Mouse (Mus musculus) limb, embryonic 14.5 days (tissue): Measurements from ENCODE around the gene Grk4. TPM values are rescaled to one million over a fixed set of nuclear protein-coding genes. Genes with fewer than 3 reads are reported as not detected.

ENCODE experiments used
- ATAC-seq: fragments of 200-750 bp; cut with Nextera tagmentation; 2 replicates; pipeline ENCODE4 v1.8.0; 2017; ENCODE audit warnings: low read depth, moderate number of reproducible peaks, moderate TSS enrichment; ENCODE audit not compliant: low FRiP score
- DNase-seq: peaks from one replicate; pipeline ENCODE4 v3.0.0-alpha.2; 2015; ENCODE audit warnings: low spot score
- H3K27ac ChIP-seq: fragments of 300-500 bp; sonication (generic); replicated peaks from 2 replicates; pipeline ENCODE4 v1.5.1; 2014; ENCODE audit warnings: low read depth, mild to moderate bottlenecking, low read length, moderate library complexity, mixed read lengths
- H3K27me3 ChIP-seq: fragments of 300-500 bp; sonication (generic); 2 replicates; pipeline ENCODE4 v1.6.1; 2014; ENCODE audit warnings: low read length, mixed read lengths; ENCODE audit not compliant: control insufficient read depth, insufficient read depth
- H3K36me3 ChIP-seq: fragments of 300-500 bp; sonication (generic); 2 replicates; pipeline ENCODE4 v1.6.1; 2014; ENCODE audit warnings: mild to moderate bottlenecking, low read length, moderate library complexity, mixed read lengths; ENCODE audit not compliant: control insufficient read depth, insufficient read depth
- H3K4me1 ChIP-seq: fragments of 300-500 bp; sonication (generic); 2 replicates; pipeline ENCODE4 v1.6.1; 2014; ENCODE audit warnings: antibody characterized with exemption, low read length, mixed read lengths; ENCODE audit not compliant: control insufficient read depth, insufficient read depth
- H3K4me2 ChIP-seq: fragments of 300-500 bp; sonication (generic); replicated peaks from 2 replicates; pipeline ENCODE4 v1.6.1; 2014; ENCODE audit warnings: low read depth, mild to moderate bottlenecking, low read length, moderate library complexity; ENCODE audit not compliant: severe bottlenecking
- H3K4me3 ChIP-seq: fragments of 300-500 bp; sonication (generic); replicated peaks from 2 replicates; pipeline ENCODE4 v1.5.1; 2014; ENCODE audit warnings: low read length
- H3K9ac ChIP-seq: fragments of 300-500 bp; sonication (generic); 2 replicates; pipeline ENCODE4 v1.6.1; 2014; ENCODE audit warnings: mild to moderate bottlenecking, low read depth, low read length, moderate library complexity; ENCODE audit not compliant: severe bottlenecking
- H3K9me3 ChIP-seq: fragments of 300-500 bp; sonication (generic); 2 replicates; pipeline ENCODE4 v1.6.1; 2016; ENCODE audit warnings: low read length; ENCODE audit not compliant: control insufficient read depth
- POLR2A ChIP-seq: fragments of 200-500 bp; IDR thresholded peaks from 2 replicates; pipeline ENCODE4 v1.8.0; 2012; ENCODE audit warnings: inconsistent platforms, mild to moderate bottlenecking, moderate library complexity, borderline replicate concordance; ENCODE audit not compliant: insufficient read depth, insufficient read length; ENCODE audit errors: extremely low read depth
- WGBS: fragments of 180-500 bp; shearing (Covaris S2); extraction: QIAGEN DNeasy Blood & Tissue Kit; methylation state at CpG from one replicate; pipeline ENCODE4 v1.1.7; 2014; 5-methylcytosine and 5-hydroxymethylcytosine counted together
- polyA plus RNA-seq, 2 experiments: library from polyadenylated mRNA; depleted of rRNA in 1 of 2; stranded (reverse) in 1 of 2; unstranded in 1 of 2; fragments of >200 nt; fragmentation: Nextera tagmentation in 1 of 2; extraction: Ambion mirVana in 1 of 2; gene quantifications; 2 replicates each; pipeline versions ENCODE4 v1.2.1 to v1.2.3; 2012 to 2014

The Grk4 gene
- polyA plus RNA-seq, 2 experiments = 4.4 to 5.0 TPM

DNA sequence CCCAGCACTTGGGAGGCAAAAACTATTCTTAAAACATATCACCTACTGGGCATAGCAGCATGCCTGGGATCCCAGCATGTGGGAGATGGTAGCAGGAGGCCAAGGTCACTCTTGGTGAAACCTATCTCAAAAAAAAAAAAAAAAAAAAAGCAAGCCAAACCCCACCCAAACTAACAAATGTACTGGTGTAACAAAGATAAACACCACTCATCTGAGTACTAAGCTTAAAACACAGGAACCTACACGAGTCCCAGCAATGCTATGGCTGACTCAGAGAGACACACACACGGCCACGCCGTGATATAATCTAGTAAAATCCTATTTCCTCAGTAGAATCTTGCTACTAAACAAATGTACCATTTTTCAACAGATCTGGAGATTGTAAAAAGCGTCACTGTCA is 7.2 kb upstream of the Grk4 start:
- ATAC-seq = no peak
- 94% methylated on average over 5 of the region's 5 CpGs for WGBS
- Histone ChIP-seq H3K36me3 (peaks cover 91% of the 10 kb centered on the region), H3K9ac (no peak overlapping the region), H3K4me1 (no peaks in the 10 kb centered on the region), H3K9me3 (no peaks in the 10 kb centered on the region), H3K27ac (no peak overlapping the region), H3K27me3 (no peaks in the 10 kb centered on the region), H3K4me2 (no peak overlapping the region), H3K4me3 (no peak overlapping the region)
- DNase-seq = no peak
- TF ChIP-seq POLR2A = no peak

DNA sequence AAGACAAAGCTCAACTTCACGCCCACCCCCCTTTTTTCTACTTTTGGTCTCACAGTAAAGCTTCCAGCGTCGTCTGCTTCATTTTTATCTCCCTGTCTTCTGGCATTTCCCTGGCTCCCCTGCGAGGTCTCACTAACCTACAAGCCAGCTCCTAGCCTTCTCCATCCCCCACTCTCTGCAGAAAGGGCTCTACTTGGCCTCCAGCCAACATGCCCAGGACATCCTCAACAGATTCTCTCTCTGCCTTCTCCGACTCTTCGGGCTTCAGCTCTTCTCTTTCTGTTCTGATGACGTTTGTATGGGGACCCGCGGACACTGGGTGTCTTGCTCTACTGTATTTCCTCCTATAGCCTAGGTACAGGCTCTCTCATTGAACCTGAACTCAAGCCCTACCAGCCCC is 5.3 kb upstream of the Grk4 start:
- Histone ChIP-seq H3K4me1 (peaks cover 6% of the 10 kb centered on the region), H3K9ac (no peak overlapping the region), H3K27me3 (no peaks in the 10 kb centered on the region), H3K9me3 (no peaks in the 10 kb centered on the region), H3K4me3 (no peak overlapping the region), H3K4me2 (no peak overlapping the region), H3K36me3 (peaks cover 76% of the 10 kb centered on the region), H3K27ac (no peak overlapping the region)
- WGBS = 86% methylated on average over 9 of the region's 9 CpGs
- DNase-seq (no peak), ATAC-seq (no peak)
- no peak for TF ChIP-seq POLR2A

DNA sequence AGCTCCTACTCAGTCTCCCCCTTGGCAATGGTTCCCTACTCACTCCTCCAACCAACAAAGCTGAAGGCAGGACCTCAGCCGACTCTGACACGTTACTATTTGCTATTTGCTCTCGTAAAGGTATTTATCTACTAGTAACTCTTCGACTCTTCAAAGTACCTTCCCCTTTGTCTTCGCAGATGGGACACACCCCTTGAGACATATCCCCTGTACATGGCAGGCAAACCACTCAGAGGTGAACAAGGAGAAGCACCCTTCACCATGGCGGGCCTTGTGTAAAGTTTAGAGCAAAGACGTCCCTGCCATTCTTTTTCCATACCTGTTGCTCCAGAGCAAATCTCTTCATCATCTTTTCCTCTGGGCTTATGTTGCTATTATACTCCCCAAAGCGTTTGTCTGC is 2.6 kb upstream of the Grk4 start:
- no peak for ATAC-seq
- H3K27me3 ChIP-seq = no peaks in the 10 kb centered on the region
- no peak overlapping the region for H3K4me3 ChIP-seq
- H3K9me3 ChIP-seq = no peaks in the 10 kb centered on the region
- peaks cover 49% of the 10 kb centered on the region for H3K36me3 ChIP-seq
- H3K4me2 ChIP-seq = no peak overlapping the region
- H3K4me1 ChIP-seq = peaks cover 6% of the 10 kb centered on the region
- TF ChIP-seq POLR2A = no peak
- H3K27ac ChIP-seq = no peak overlapping the region
- WGBS = 94% methylated on average over 8 of the region's 8 CpGs
- no peak for DNase-seq
- no peak overlapping the region for H3K9ac ChIP-seq

DNA sequence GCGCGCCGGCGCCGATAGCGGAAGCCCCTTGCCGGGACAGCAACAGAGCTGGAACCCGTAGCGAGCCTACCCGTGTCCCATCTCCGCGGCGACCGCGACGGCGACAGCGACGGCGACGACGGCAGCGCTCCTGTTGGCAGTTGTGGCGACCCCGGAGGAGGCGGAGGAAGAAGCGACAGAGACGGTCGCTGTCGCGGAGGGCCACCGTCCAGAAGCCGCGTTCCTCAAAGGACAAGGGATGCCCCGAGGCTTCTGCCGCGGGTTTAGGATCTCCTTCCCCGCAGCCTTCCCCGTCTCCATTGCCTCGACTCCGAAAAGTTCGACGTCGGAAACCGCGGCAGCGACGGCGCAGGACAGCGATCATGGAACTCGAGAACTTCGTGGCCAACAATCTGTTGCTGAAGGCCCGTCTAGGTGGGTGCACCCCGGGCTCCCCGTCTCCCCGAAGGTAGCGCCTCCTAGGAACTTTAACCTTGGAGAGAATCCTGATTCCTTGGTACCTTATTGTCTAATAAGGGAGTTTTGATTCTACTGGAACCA is 482 bp downstream of the Grk4 start:
- TF ChIP-seq POLR2A = no peak
- no peak for ATAC-seq
- Histone ChIP-seq H3K9ac (peak overlapping the region; percentile 70), H3K27ac (peak overlapping the region; percentile 86), H3K4me1 (peaks cover 6% of the 10 kb centered on the region), H3K9me3 (no peaks in the 10 kb centered on the region), H3K4me2 (peak overlapping the region; percentile 58), H3K27me3 (no peaks in the 10 kb centered on the region), H3K36me3 (peaks cover 20% of the 10 kb centered on the region), H3K4me3 (peak overlapping the region; percentile 77)
- WGBS = under 1% methylated on average over 57 of the region's 57 CpGs
- peak; percentile 31 for DNase-seq

DNA sequence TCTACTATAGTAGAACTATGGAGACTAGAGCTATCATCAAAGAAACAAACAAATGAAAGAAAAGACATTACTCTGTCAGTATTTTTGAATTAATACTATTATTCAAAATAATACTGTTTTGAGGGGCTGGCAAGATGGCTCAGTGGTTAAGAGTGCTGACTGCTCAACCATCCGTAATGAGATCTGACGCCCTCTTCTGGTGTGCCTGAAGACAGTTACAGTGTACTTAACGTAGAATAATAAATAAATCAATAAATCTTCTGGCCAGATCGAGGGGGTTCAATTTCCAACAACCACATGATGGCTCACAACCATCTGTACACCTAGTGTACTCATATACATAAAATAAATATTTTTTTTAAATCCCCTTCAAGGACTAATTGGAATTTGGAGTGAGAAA is 1.7 kb downstream of the Grk4 start:
- no peak for TF ChIP-seq POLR2A
- H3K9ac ChIP-seq = no peak overlapping the region
- no peak overlapping the region for H3K27ac ChIP-seq
- peaks cover 10% of the 10 kb centered on the region for H3K36me3 ChIP-seq
- no peak for ATAC-seq
- H3K9me3 ChIP-seq = no peaks in the 10 kb centered on the region
- no peak overlapping the region for H3K4me2 ChIP-seq
- H3K27me3 ChIP-seq = no peaks in the 10 kb centered on the region
- H3K4me1 ChIP-seq = peaks cover 6% of the 10 kb centered on the region
- 80% methylated on average over 4 of the region's 4 CpGs for WGBS
- DNase-seq = no peak
- 0 out of 2 replicates have a peak overlapping the region, but pooled peaks have one; percentile 77 for H3K4me3 ChIP-seq

DNA sequence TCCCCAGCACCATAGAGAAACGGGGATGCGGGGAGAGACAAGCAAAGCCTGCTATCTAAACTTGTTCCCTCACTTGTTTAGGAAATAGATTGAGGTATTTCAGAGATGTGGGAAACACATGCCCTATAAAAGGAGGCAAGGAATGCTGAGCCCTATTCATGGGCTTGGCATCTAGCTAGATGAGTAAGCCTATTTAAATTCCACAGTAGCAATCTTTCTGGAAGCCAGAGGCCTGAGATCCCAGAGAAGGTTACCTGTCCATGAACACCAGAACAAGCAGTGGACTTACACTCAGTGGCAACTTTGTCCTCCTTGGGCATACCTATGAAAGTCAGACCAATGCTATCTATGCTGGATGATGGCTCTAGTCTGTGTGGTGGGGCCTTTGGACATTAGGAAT is 3.1 kb downstream of the Grk4 start:
- Histone ChIP-seq H3K9me3 (no peaks in the 10 kb centered on the region), H3K27me3 (no peaks in the 10 kb centered on the region), H3K4me2 (no peak overlapping the region), H3K27ac (no peak overlapping the region), H3K9ac (no peak overlapping the region), H3K36me3 (peaks cover under 1% of the 10 kb centered on the region; the same call in 1 of the 2 replicates), H3K4me1 (peaks cover 6% of the 10 kb centered on the region), H3K4me3 (no peak overlapping the region)
- DNase-seq (no peak), ATAC-seq (no peak)
- WGBS = 79% methylated on average over 2 of the region's 2 CpGs
- no peak for TF ChIP-seq POLR2A
